Mouse (Mus musculus): ENCODE data around the gene Lrrc9. TPM values are rescaled to one million over a fixed set of nuclear protein-coding genes. Genes with fewer than 3 reads are reported as not detected.

The Lrrc9 gene
- polyA plus RNA-seq, 1 experiment = not detected

GRCm38 (mm10) chr12:72461894-72462530 lies 20.3 kb downstream of the Lrrc9 start:
- TF ChIP-seq POLR2A (IDR thresholded peaks at IDR 0.05; ENCODE audit: insufficient read depth, low read depth, low read length) (no peak), CTCF (IDR thresholded peaks at IDR 0.05; ENCODE audit: insufficient read depth, low read depth, low read length) (no peak)
- Histone ChIP-seq H3K4me3 (ENCODE audit: insufficient read depth, low read depth, low read length) (no peak overlapping the region), H3K4me1 (ENCODE audit: control insufficient read depth, insufficient read depth, low read length) (no peaks in the 10 kb centered on the region), H3K27ac (ENCODE audit: insufficient read depth, low read depth, low read length) (no peak overlapping the region)
- WGBS = 36% methylated on average over 5 of the region's 5 CpGs

GRCm38 (mm10) chr12:72465826-72466501 lies 24.3 kb downstream of the Lrrc9 start:
- Histone ChIP-seq H3K4me1 (ENCODE audit: control insufficient read depth, insufficient read depth, low read length) (no peaks in the 10 kb centered on the region), H3K4me3 (ENCODE audit: insufficient read depth, low read depth, low read length) (no peak overlapping the region), H3K27ac (ENCODE audit: insufficient read depth, low read depth, low read length) (no peak overlapping the region)
- TF ChIP-seq POLR2A (IDR thresholded peaks at IDR 0.05; ENCODE audit: insufficient read depth, low read depth, low read length) (no peak), CTCF (IDR thresholded peaks at IDR 0.05; ENCODE audit: insufficient read depth, low read depth, low read length) (no peak)
- WGBS = 92% methylated on average over 5 of the region's 5 CpGs

- H3K4me3 ChIP-seq (ENCODE audit: insufficient read depth, low read depth, low read length) = no peak overlapping the region
- no peaks in the 10 kb centered on the region for H3K4me1 ChIP-seq (ENCODE audit: control insufficient read depth, insufficient read depth, low read length)
- H3K27ac ChIP-seq (ENCODE audit: insufficient read depth, low read depth, low read length) = no peak overlapping the region
- TF ChIP-seq CTCF (IDR thresholded peaks at IDR 0.05; ENCODE audit: insufficient read depth, low read depth, low read length) (no peak), POLR2A (IDR thresholded peaks at IDR 0.05; ENCODE audit: insufficient read depth, low read depth, low read length) (no peak)
- 39% methylated on average over 1 of the region's 1 CpGs for WGBS
These were observed 25.6 kb downstream of the Lrrc9 start for GRCm38 (mm10) chr12:72467269-72467668.

- no peak overlapping the region for H3K27ac ChIP-seq (ENCODE audit: insufficient read depth, low read depth, low read length)
- 77% methylated on average over 4 of the region's 4 CpGs for WGBS
- no peak overlapping the region for H3K4me3 ChIP-seq (ENCODE audit: insufficient read depth, low read depth, low read length)
- TF ChIP-seq CTCF (IDR thresholded peaks at IDR 0.05; ENCODE audit: insufficient read depth, low read depth, low read length) (no peak), POLR2A (IDR thresholded peaks at IDR 0.05; ENCODE audit: insufficient read depth, low read depth, low read length) (no peak)
- H3K4me1 ChIP-seq (ENCODE audit: control insufficient read depth, insufficient read depth, low read length) = no peaks in the 10 kb centered on the region
These were observed 26.1 kb downstream of the Lrrc9 start for GRCm38 (mm10) chr12:72467789-72468188.

- WGBS = 91% methylated on average over 2 of the region's 2 CpGs
- Histone ChIP-seq H3K27ac (ENCODE audit: insufficient read depth, low read depth, low read length) (no peak overlapping the region), H3K4me1 (ENCODE audit: control insufficient read depth, insufficient read depth, low read length) (peaks cover 2% of the 10 kb centered on the region; the same call in 1 of the 2 replicates), H3K4me3 (ENCODE audit: insufficient read depth, low read depth, low read length) (no peak overlapping the region)
- TF ChIP-seq CTCF (IDR thresholded peaks at IDR 0.05; ENCODE audit: insufficient read depth, low read depth, low read length) = no peak
- no peak for TF ChIP-seq POLR2A (IDR thresholded peaks at IDR 0.05; ENCODE audit: insufficient read depth, low read depth, low read length)
These were observed 35.2 kb downstream of the Lrrc9 start for GRCm38 (mm10) chr12:72476773-72477450.

GRCm38 (mm10) chr12:72482226-72482625 lies 40.6 kb downstream of the Lrrc9 start:
- Histone ChIP-seq H3K27ac (ENCODE audit: insufficient read depth, low read depth, low read length) (no peak overlapping the region), H3K4me3 (ENCODE audit: insufficient read depth, low read depth, low read length) (no peak overlapping the region), H3K4me1 (ENCODE audit: control insufficient read depth, insufficient read depth, low read length) (no peaks in the 10 kb centered on the region)
- TF ChIP-seq POLR2A (IDR thresholded peaks at IDR 0.05; ENCODE audit: insufficient read depth, low read depth, low read length) = no peak
- no peak for TF ChIP-seq CTCF (IDR thresholded peaks at IDR 0.05; ENCODE audit: insufficient read depth, low read depth, low read length)

- Histone ChIP-seq H3K27ac (ENCODE audit: insufficient read depth, low read depth, low read length) (no peak overlapping the region), H3K4me3 (ENCODE audit: insufficient read depth, low read depth, low read length) (no peak overlapping the region), H3K4me1 (ENCODE audit: control insufficient read depth, insufficient read depth, low read length) (no peaks in the 10 kb centered on the region)
- no peak for TF ChIP-seq CTCF (IDR thresholded peaks at IDR 0.05; ENCODE audit: insufficient read depth, low read depth, low read length)
- no peak for TF ChIP-seq POLR2A (IDR thresholded peaks at IDR 0.05; ENCODE audit: insufficient read depth, low read depth, low read length)
These were observed 43.2 kb downstream of the Lrrc9 start for GRCm38 (mm10) chr12:72484872-72485271.

GRCm38 (mm10) chr12:72487498-72487897 lies 45.8 kb downstream of the Lrrc9 start:
- Histone ChIP-seq H3K4me3 (ENCODE audit: insufficient read depth, low read depth, low read length) (no peak overlapping the region), H3K27ac (ENCODE audit: insufficient read depth, low read depth, low read length) (no peak overlapping the region), H3K4me1 (ENCODE audit: control insufficient read depth, insufficient read depth, low read length) (no peaks in the 10 kb centered on the region)
- 30% methylated on average over 3 of the region's 3 CpGs for WGBS
- TF ChIP-seq CTCF (IDR thresholded peaks at IDR 0.05; ENCODE audit: insufficient read depth, low read depth, low read length) (no peak), POLR2A (IDR thresholded peaks at IDR 0.05; ENCODE audit: insufficient read depth, low read depth, low read length) (no peak)

- Histone ChIP-seq H3K27ac (ENCODE audit: insufficient read depth, low read depth, low read length) (no peak overlapping the region), H3K4me1 (ENCODE audit: control insufficient read depth, insufficient read depth, low read length) (no peaks in the 10 kb centered on the region), H3K4me3 (ENCODE audit: insufficient read depth, low read depth, low read length) (no peak overlapping the region)
- TF ChIP-seq POLR2A (IDR thresholded peaks at IDR 0.05; ENCODE audit: insufficient read depth, low read depth, low read length) (no peak), CTCF (IDR thresholded peaks at IDR 0.05; ENCODE audit: insufficient read depth, low read depth, low read length) (no peak)
- WGBS = 91% methylated on average over 3 of the region's 3 CpGs
These were observed 48.3 kb downstream of the Lrrc9 start for GRCm38 (mm10) chr12:72489995-72490394.
